Mouse (Mus musculus): ENCODE data around the gene Arhgap18.
A peak's percentile ranks its signal among the peaks of the same experiment; 100 is the strongest.

Arhgap18 gene

GRCm38 (mm10) chr10:26832669-26833249 lies 79.5 kb downstream of the Arhgap18 start:
- no peak for DNase-seq

GRCm38 (mm10) chr10:26833393-26833792 lies 80.2 kb downstream of the Arhgap18 start:
- peak; percentile 22 for DNase-seq

GRCm38 (mm10) chr10:26849311-26849710 lies 96.1 kb downstream of the Arhgap18 start:
- no peak for DNase-seq

- DNase-seq: no peak
These were observed 96.6 kb downstream of the Arhgap18 start for GRCm38 (mm10) chr10:26849854-26850253.

GRCm38 (mm10) chr10:26854556-26855100 lies 101.4 kb downstream of the Arhgap18 start:
- DNase-seq: no peak

GRCm38 (mm10) chr10:26855851-26856535 lies 102.8 kb downstream of the Arhgap18 start:
- DNase-seq: no peak

- no peak for DNase-seq
These were observed 104.4 kb downstream of the Arhgap18 start for GRCm38 (mm10) chr10:26857583-26857982.

GRCm38 (mm10) chr10:26858537-26858936 lies 105.3 kb downstream of the Arhgap18 start:
- DNase-seq: no peak

GRCm38 (mm10) chr10:26861231-26861630 lies 108.0 kb downstream of the Arhgap18 start:
- DNase-seq: no peak

GRCm38 (mm10) chr10:26862207-26862606 lies 109.0 kb downstream of the Arhgap18 start:
- DNase-seq: no peak

- DNase-seq: no peak
These were observed 110.8 kb downstream of the Arhgap18 start for GRCm38 (mm10) chr10:26863982-26864381.

- no peak for DNase-seq
These were observed 117.6 kb downstream of the Arhgap18 start for GRCm38 (mm10) chr10:26870802-26871201.

GRCm38 (mm10) chr10:26877309-26877708 lies 124.1 kb downstream of the Arhgap18 start:
- DNase-seq: no peak

- no peak for DNase-seq
These were observed 125.8 kb downstream of the Arhgap18 start for GRCm38 (mm10) chr10:26878924-26879600.

GRCm38 (mm10) chr10:26884949-26885348 lies 131.7 kb downstream of the Arhgap18 start:
- no peak for DNase-seq

GRCm38 (mm10) chr10:26889226-26889625 lies 136.0 kb downstream of the Arhgap18 start:
- no peak for DNase-seq

- DNase-seq: no peak
These were observed 136.5 kb downstream of the Arhgap18 start for GRCm38 (mm10) chr10:26889754-26890153.

GRCm38 (mm10) chr10:26890269-26890955 lies 137.2 kb downstream of the Arhgap18 start:
- DNase-seq: peak; percentile 6

GRCm38 (mm10) chr10:26893091-26893490 lies 139.9 kb downstream of the Arhgap18 start:
- peak; percentile 35 for DNase-seq

- no peak for DNase-seq
These were observed 142.5 kb downstream of the Arhgap18 start for GRCm38 (mm10) chr10:26895726-26896125.

GRCm38 (mm10) chr10:26900426-26900825 lies 147.2 kb downstream of the Arhgap18 start:
- DNase-seq: no peak

GRCm38 (mm10) chr10:26903781-26904180 lies 150.6 kb downstream of the Arhgap18 start:
- DNase-seq: no peak

- DNase-seq: no peak
These were observed 158.0 kb downstream of the Arhgap18 start for GRCm38 (mm10) chr10:26911176-26911575.

All from kidney, adult 11 months (tissue).